Mouse (Mus musculus): Measurements from ENCODE around the gene Cald1.

- TF ChIP-seq CTCF (IDR thresholded peaks at IDR 0.05; ENCODE audit: low read depth) (no peak), EP300 (IDR thresholded peaks at IDR 0.05; ENCODE audit: low read depth) (no peak)
Observed at GRCm38 (mm10) chr6:34602091-34602490, 3.8 kb downstream of the Cald1 start.
